Mouse (Mus musculus): ENCODE data around the gene Kctd10. TPM values are rescaled to one million over a fixed set of nuclear protein-coding genes. Genes with fewer than 3 reads are reported as not detected.

The Kctd10 gene
- polyA plus RNA-seq (2014; fragmentation: Nextera tagmentation; extraction: Ambion mirVana) = 111 and 115 TPM in 2 replicates

DNA sequence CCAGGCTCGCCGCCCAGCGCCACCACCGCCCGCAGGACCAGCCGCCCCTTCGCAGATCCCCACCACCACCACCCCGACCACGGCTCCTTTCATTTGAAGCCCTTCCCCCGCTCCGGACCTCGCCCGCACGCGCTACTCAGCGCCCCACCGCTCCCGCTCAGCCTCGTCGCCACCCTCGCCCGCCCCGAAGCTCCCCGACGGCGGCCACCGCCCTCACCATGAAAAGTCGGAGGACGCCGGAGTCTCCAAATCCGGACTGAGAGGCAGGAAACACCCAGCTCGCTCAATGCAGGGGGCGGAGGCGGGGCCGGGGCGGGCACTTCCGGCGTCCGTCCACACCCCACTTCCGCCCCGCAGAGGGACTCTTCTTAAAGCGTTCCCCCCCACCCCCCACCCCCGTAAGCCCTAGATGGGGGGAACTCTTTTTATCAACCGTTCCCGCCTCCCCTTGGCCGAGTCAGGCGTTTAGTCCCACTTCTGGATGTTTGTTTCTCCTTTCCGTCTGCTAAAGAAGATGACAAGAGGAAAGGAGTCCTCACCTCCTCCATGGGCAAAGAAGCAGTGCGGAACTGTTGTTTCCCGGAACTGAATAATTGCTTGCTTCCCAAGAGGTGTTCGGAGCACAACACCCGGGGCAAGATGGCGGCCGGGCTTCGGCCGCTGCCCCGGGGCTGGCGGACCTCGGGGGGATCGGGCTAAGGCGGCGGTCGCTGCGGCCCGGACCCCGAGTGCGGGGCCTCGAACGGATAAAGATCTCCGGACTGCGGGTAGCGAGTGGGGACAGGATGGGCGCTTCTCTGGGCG lies at the start of gene Kctd10, which contains the start of gene Ube3b:
Kctd10 (minus strand) TSS at position 300 of the 804 bp plus-strand sequence.
Ube3b (plus strand) TSS at position 399 of the 804 bp plus-strand sequence.
- peak within 1 kb of the TSS; percentile 85 for H3K4me2 ChIP-seq (ENCODE audit: low read depth, low read length)
- H3K27ac ChIP-seq (replicated peaks; ENCODE audit: low read depth, low read length) = peak within 1 kb of the TSS; percentile 91
- under 1% methylated on average over 45 of the region's 74 CpGs for WGBS
- peak within 1 kb of the TSS; percentile 70 for H3K4me3 ChIP-seq (ENCODE audit: low read depth, low read length)
- DNase-seq (ENCODE audit: low spot score) (peak; percentile 96), ATAC-seq (ENCODE audit: low read depth) (peak; percentile 96)
- no peaks in the 10 kb centered on the region for H3K27me3 ChIP-seq (replicated peaks; ENCODE audit: control insufficient read depth, insufficient read depth, low read length)
- H3K9ac ChIP-seq (ENCODE audit: low read depth, low read length) = peak within 1 kb of the TSS; percentile 90
- H3K9me3 ChIP-seq (ENCODE audit: control insufficient read depth, low read length) = no peaks in the 10 kb centered on the region
- H3K36me3 ChIP-seq (ENCODE audit: control insufficient read depth, insufficient read depth, low read length) = peaks cover 27% of the 10 kb centered on the region
- H3K4me1 ChIP-seq (ENCODE audit: control insufficient read depth, insufficient read depth, low read length) = peaks cover 30% of the 10 kb centered on the region

DNA sequence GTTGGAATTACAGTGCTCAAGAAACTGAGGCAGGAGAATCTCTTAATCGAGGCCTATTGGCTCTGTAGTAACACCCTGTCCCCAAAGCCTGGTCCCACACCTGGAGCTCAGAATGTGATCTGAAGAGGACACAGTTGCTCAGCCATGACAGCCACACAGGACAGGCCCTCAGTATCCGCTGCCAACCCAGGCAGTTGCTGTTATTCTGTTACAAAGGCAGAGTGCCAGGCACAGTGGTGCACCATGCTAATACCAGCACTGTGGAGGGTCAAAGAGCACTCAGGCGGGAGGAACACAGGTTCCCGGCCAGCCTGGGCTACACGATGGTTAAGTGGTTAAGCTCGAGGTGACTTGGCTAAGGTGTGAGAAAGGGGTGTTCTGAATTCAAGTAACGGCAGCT lies 49.5 kb upstream of the Kctd10 start:
- WGBS = 86% methylated on average over 7 of the region's 7 CpGs
- DNase-seq (ENCODE audit: low spot score) (no peak), ATAC-seq (ENCODE audit: low read depth) (no peak)
- no peaks in the 10 kb centered on the region for H3K4me1 ChIP-seq (ENCODE audit: control insufficient read depth, insufficient read depth, low read length)
- H3K4me2 ChIP-seq (ENCODE audit: low read depth, low read length) = no peak overlapping the region
- H3K4me3 ChIP-seq (ENCODE audit: low read depth, low read length) = no peak overlapping the region
- H3K36me3 ChIP-seq (ENCODE audit: control insufficient read depth, insufficient read depth, low read length) = peaks cover 7% of the 10 kb centered on the region; the same call in 1 of the 2 replicates
- H3K9me3 ChIP-seq (ENCODE audit: control insufficient read depth, low read length) = no peaks in the 10 kb centered on the region
- no peaks in the 10 kb centered on the region for H3K27me3 ChIP-seq (replicated peaks; ENCODE audit: control insufficient read depth, insufficient read depth, low read length)
- H3K9ac ChIP-seq (ENCODE audit: low read depth, low read length) = no peak overlapping the region
- H3K27ac ChIP-seq (replicated peaks; ENCODE audit: low read depth, low read length) = no peak overlapping the region

DNA sequence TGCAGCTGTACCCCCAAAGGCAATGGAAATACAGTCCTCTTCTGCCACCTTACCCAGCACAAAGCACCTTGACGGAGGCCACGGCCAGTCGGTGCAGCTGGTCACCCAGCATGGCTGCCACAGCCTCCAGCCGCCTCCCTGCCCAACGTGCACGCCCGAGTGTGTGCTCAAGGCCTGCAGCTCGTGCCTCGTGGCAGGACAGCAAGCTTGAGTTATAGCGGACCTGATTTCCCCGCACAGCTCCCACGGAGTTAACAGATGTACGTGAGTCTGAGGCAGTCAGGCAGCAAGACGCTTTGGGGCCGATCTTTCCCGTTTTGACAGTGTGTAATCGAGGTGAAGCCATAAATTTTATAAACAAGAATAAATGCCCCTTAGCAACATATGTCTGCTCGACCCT lies 48.3 kb upstream of the Kctd10 start:
- Histone ChIP-seq H3K36me3 (ENCODE audit: control insufficient read depth, insufficient read depth, low read length) (no peaks in the 10 kb centered on the region), H3K9me3 (ENCODE audit: control insufficient read depth, low read length) (no peaks in the 10 kb centered on the region), H3K27me3 (replicated peaks; ENCODE audit: control insufficient read depth, insufficient read depth, low read length) (no peaks in the 10 kb centered on the region), H3K4me2 (ENCODE audit: low read depth, low read length) (no peak overlapping the region), H3K4me3 (ENCODE audit: low read depth, low read length) (no peak overlapping the region), H3K4me1 (ENCODE audit: control insufficient read depth, insufficient read depth, low read length) (no peaks in the 10 kb centered on the region), H3K27ac (replicated peaks; ENCODE audit: low read depth, low read length) (no peak overlapping the region), H3K9ac (ENCODE audit: low read depth, low read length) (no peak overlapping the region)
- 68% methylated on average over 18 of the region's 18 CpGs for WGBS
- DNase-seq (ENCODE audit: low spot score) (no peak), ATAC-seq (ENCODE audit: low read depth) (no peak)

DNA sequence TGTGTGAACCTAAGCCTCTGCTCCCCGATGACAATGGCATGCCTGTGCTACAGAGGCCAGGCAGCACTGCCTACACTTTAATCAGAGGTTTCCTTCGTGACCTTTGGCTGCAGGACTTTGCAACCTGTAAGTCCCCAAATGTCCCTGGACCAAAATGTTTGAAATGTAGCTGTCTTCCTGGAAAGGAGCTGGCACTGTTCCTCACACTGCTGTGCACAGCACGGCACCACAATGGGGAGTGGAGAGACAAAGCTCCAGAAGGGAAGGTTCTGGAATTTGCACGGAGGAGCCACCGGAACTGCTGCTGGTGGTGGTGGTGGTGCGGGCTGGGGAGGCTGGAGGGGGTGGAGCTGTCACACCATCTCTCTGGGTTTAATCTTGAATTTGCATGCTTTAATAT lies 46.4 kb upstream of the Kctd10 start:
- Histone ChIP-seq H3K9me3 (ENCODE audit: control insufficient read depth, low read length) (no peaks in the 10 kb centered on the region), H3K27ac (replicated peaks; ENCODE audit: low read depth, low read length) (no peak overlapping the region), H3K36me3 (ENCODE audit: control insufficient read depth, insufficient read depth, low read length) (no peaks in the 10 kb centered on the region), H3K9ac (ENCODE audit: low read depth, low read length) (no peak overlapping the region), H3K27me3 (replicated peaks; ENCODE audit: control insufficient read depth, insufficient read depth, low read length) (no peaks in the 10 kb centered on the region), H3K4me3 (ENCODE audit: low read depth, low read length) (no peak overlapping the region), H3K4me2 (ENCODE audit: low read depth, low read length) (no peak overlapping the region), H3K4me1 (ENCODE audit: control insufficient read depth, insufficient read depth, low read length) (no peaks in the 10 kb centered on the region)
- WGBS = 62% methylated on average over 6 of the region's 6 CpGs
- no peak for DNase-seq (ENCODE audit: low spot score)
- no peak for ATAC-seq (ENCODE audit: low read depth)

DNA sequence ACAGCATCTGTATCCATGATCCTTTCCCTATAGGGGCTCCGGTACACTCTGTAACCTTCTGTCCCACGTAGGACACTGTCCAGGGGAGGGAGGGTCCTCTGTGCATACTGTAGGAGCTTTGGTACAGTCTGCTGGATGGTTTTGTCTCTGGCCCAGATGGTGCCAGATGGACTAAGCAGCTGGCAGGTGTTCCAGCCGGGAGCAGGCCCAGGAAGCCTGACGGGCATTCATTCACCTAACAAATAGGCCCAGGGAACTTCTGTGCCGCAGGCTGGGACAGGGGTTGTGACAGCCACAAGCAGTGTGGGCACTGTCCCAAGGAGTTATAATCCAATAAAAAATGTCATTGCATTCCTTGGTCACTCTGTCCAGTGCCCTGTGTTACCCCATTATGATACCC lies 43.7 kb upstream of the Kctd10 start:
- Histone ChIP-seq H3K4me2 (ENCODE audit: low read depth, low read length) (no peak overlapping the region), H3K27me3 (replicated peaks; ENCODE audit: control insufficient read depth, insufficient read depth, low read length) (no peaks in the 10 kb centered on the region), H3K36me3 (ENCODE audit: control insufficient read depth, insufficient read depth, low read length) (peaks cover 26% of the 10 kb centered on the region), H3K9me3 (ENCODE audit: control insufficient read depth, low read length) (no peaks in the 10 kb centered on the region), H3K4me3 (ENCODE audit: low read depth, low read length) (no peak overlapping the region), H3K27ac (replicated peaks; ENCODE audit: low read depth, low read length) (no peak overlapping the region), H3K9ac (ENCODE audit: low read depth, low read length) (no peak overlapping the region), H3K4me1 (ENCODE audit: control insufficient read depth, insufficient read depth, low read length) (no peaks in the 10 kb centered on the region)
- 79% methylated on average over 5 of the region's 5 CpGs for WGBS
- no peak for ATAC-seq (ENCODE audit: low read depth)
- no peak for DNase-seq (ENCODE audit: low spot score)

DNA sequence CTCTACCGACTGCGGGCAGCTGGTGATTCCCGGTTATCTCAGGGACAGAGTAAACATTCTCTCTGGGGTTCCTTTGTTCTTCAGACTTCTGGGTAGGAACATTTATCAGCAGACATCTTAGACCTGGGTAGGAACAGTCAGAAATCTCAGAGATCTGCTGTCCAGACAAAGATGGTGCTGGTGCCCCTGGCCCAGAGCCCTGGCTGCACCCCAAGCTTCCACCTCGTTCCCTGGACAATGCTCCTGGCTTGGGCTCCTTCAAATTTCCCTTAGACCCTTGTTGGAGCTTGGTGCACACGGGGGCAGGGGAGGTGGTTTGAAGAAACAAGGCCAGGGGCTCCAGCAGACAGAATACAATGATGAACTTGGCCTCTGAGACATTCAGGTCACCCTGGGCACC lies 42.3 kb upstream of the Kctd10 start:
- H3K9me3 ChIP-seq (ENCODE audit: control insufficient read depth, low read length) = no peaks in the 10 kb centered on the region

DNA sequence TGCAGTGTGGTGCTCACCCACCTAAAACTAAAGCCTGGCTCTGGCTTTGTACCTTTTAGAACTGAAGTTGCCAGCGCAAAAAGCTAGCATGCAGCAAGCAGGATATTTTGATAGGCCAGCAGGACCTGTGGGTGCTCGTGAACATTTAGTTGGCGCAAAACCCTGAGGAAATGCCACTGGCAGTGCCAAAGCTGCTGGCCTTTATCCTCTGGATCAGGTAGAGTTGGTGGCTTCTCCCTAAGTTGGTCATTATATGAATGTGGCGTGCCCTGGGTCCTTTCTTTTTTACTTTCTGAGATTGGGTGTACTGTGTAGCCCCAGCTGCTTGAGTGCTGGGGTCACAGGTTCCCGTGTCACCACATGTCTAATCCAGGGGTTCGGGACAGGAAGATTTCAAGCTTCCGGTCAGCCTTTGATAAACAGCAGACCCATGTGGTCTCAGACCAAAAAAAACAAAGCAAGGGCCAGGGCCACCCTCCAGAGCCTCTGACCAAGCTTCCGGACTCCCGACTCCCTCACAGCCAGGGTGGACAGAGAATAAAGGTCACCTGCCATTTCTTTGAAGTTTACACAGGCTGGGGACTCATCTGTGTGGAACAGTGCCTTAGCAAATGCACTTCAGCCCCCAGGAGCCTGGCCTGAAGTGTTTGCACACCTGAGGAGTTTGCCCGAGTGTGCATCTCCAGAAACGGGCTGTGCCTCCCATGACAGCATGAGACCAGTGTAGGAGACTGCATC lies 41.4 kb upstream of the Kctd10 start:
- Histone ChIP-seq H3K27ac (replicated peaks; ENCODE audit: low read depth, low read length) (no peak overlapping the region), H3K4me3 (ENCODE audit: low read depth, low read length) (no peak overlapping the region), H3K4me1 (ENCODE audit: control insufficient read depth, insufficient read depth, low read length) (no peaks in the 10 kb centered on the region), H3K9ac (ENCODE audit: low read depth, low read length) (no peak overlapping the region), H3K27me3 (replicated peaks; ENCODE audit: control insufficient read depth, insufficient read depth, low read length) (no peaks in the 10 kb centered on the region), H3K4me2 (ENCODE audit: low read depth, low read length) (no peak overlapping the region), H3K36me3 (ENCODE audit: control insufficient read depth, insufficient read depth, low read length) (peaks cover 48% of the 10 kb centered on the region), H3K9me3 (ENCODE audit: control insufficient read depth, low read length) (no peaks in the 10 kb centered on the region)
- no peak for ATAC-seq (ENCODE audit: low read depth)
- WGBS = 68% methylated on average over 11 of the region's 11 CpGs
- DNase-seq (ENCODE audit: low spot score) = no peak

More for the DNA sequence above, 42.3 kb upstream of the Kctd10 start:
- DNase-seq (ENCODE audit: low spot score) (no peak), ATAC-seq (ENCODE audit: low read depth) (no peak)
- H3K4me2 ChIP-seq (ENCODE audit: low read depth, low read length) = no peak overlapping the region
- H3K4me1 ChIP-seq (ENCODE audit: control insufficient read depth, insufficient read depth, low read length) = no peaks in the 10 kb centered on the region
- H3K4me3 ChIP-seq (ENCODE audit: low read depth, low read length) = no peak overlapping the region
- H3K36me3 ChIP-seq (ENCODE audit: control insufficient read depth, insufficient read depth, low read length) = peaks cover 40% of the 10 kb centered on the region
- no peaks in the 10 kb centered on the region for H3K27me3 ChIP-seq (replicated peaks; ENCODE audit: control insufficient read depth, insufficient read depth, low read length)
- no peak overlapping the region for H3K27ac ChIP-seq (replicated peaks; ENCODE audit: low read depth, low read length)
- WGBS = 51% methylated on average over 5 of the region's 5 CpGs
- no peak overlapping the region for H3K9ac ChIP-seq (ENCODE audit: low read depth, low read length)

DNA sequence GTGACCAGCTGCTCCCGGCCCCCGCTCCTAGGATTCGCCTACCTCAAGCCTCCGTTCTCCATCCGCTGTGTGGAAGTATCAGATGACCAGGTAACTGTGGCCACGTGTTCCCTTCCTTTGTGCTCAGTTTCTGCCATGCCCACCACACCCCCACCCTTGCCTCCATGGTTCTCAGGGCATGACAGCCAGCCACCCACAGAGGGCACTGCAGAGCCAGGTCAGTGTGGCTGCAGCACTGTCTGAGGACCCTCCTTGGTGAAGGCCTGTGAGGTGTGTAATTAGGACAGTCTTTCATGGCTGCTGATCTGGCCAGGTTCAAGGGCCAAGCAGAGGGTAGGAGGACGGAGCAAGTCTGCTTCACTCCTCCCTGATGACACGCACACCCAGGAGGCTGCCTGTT lies 38.2 kb upstream of the Kctd10 start:
- no peaks in the 10 kb centered on the region for H3K9me3 ChIP-seq (ENCODE audit: control insufficient read depth, low read length)
- H3K36me3 ChIP-seq (ENCODE audit: control insufficient read depth, insufficient read depth, low read length) = peaks cover 80% of the 10 kb centered on the region
- no peak overlapping the region for H3K9ac ChIP-seq (ENCODE audit: low read depth, low read length)
- no peak overlapping the region for H3K4me2 ChIP-seq (ENCODE audit: low read depth, low read length)
- H3K4me3 ChIP-seq (ENCODE audit: low read depth, low read length) = no peak overlapping the region
- ATAC-seq (ENCODE audit: low read depth) (peak; percentile 26; the same call in 1 of the 2 replicates), DNase-seq (ENCODE audit: low spot score) (no peak)
- no peaks in the 10 kb centered on the region for H3K27me3 ChIP-seq (replicated peaks; ENCODE audit: control insufficient read depth, insufficient read depth, low read length)
- H3K4me1 ChIP-seq (ENCODE audit: control insufficient read depth, insufficient read depth, low read length) = no peaks in the 10 kb centered on the region
- WGBS = 82% methylated on average over 8 of the region's 8 CpGs
- H3K27ac ChIP-seq (replicated peaks; ENCODE audit: low read depth, low read length) = no peak overlapping the region
